Mouse (Mus musculus) frontal cortex, adult 2 months (tissue): ENCODE measurements at regions not wholly inside any gene's neighbourhood (a gene's known extent, or its start where the extent isn't known, plus 50 kb on each side); places are given as distances from the start of the nearest gene placed in this dataset.

Experiments used
- DNase-seq, 2 experiments: peaks; one replicate each; pipeline ENCODE4 v3.0.0; 2022; ENCODE audit warnings: low spot score in 1 of 2; ENCODE audit errors: extremely low spot score in 1 of 2

GRCm38 (mm10) chr2:133432141-133432813 lies 119.7 kb upstream of the Bmp2 start:
- DNase-seq, result no peak

GRCm38 (mm10) chr2:133436913-133437843 lies 114.8 kb upstream of the Bmp2 start:
- peak in 1 of 2 experiments; percentile 14 for DNase-seq

- DNase-seq, result no peak
Measured at GRCm38 (mm10) chr2:133438018-133438417, 113.9 kb upstream of the Bmp2 start.

- DNase-seq, result no peak
Measured at GRCm38 (mm10) chr2:133443024-133443423, 108.9 kb upstream of the Bmp2 start.

GRCm38 (mm10) chr2:133443490-133443889 lies 108.5 kb upstream of the Bmp2 start:
- peak in 1 of 2 experiments; percentile 16 for DNase-seq

- no peak for DNase-seq
Measured at GRCm38 (mm10) chr2:133452947-133453346, 99.0 kb upstream of the Bmp2 start.

GRCm38 (mm10) chr2:133455484-133456170 lies 96.3 kb upstream of the Bmp2 start:
- no peak for DNase-seq

GRCm38 (mm10) chr2:133456785-133457184 lies 95.2 kb upstream of the Bmp2 start:
- DNase-seq, result no peak

GRCm38 (mm10) chr2:133458735-133459134 lies 93.2 kb upstream of the Bmp2 start:
- DNase-seq, result no peak

GRCm38 (mm10) chr2:133460814-133461213 lies 91.1 kb upstream of the Bmp2 start:
- no peak for DNase-seq

- DNase-seq, result no peak
Measured at GRCm38 (mm10) chr2:133462378-133462777, 89.6 kb upstream of the Bmp2 start.

- no peak for DNase-seq
Measured at GRCm38 (mm10) chr2:133467170-133468168, 84.5 kb upstream of the Bmp2 start.

GRCm38 (mm10) chr2:133472966-133473744 lies 78.8 kb upstream of the Bmp2 start:
- DNase-seq, result no peak

GRCm38 (mm10) chr2:133474174-133474573 lies 77.8 kb upstream of the Bmp2 start:
- no peak for DNase-seq

- no peak for DNase-seq
Measured at GRCm38 (mm10) chr2:133480870-133481269, 71.1 kb upstream of the Bmp2 start.

- no peak for DNase-seq
Measured at GRCm38 (mm10) chr2:133481305-133481704, 70.7 kb upstream of the Bmp2 start.

- no peak for DNase-seq
Measured at GRCm38 (mm10) chr2:133481785-133482184, 70.2 kb upstream of the Bmp2 start.

- no peak for DNase-seq
Measured at GRCm38 (mm10) chr2:133495443-133495842, 56.5 kb upstream of the Bmp2 start.

GRCm38 (mm10) chr2:133496389-133496788 lies 55.6 kb upstream of the Bmp2 start:
- no peak for DNase-seq
